Mouse (Mus musculus): Measurements from ENCODE around the gene Syf2. TPM values are rescaled to one million over a fixed set of nuclear protein-coding genes. Genes with fewer than 3 reads are reported as not detected.

Gene Syf2
- polyA plus RNA-seq, 1 experiment from 2014 or later = 76.6 TPM

DNA sequence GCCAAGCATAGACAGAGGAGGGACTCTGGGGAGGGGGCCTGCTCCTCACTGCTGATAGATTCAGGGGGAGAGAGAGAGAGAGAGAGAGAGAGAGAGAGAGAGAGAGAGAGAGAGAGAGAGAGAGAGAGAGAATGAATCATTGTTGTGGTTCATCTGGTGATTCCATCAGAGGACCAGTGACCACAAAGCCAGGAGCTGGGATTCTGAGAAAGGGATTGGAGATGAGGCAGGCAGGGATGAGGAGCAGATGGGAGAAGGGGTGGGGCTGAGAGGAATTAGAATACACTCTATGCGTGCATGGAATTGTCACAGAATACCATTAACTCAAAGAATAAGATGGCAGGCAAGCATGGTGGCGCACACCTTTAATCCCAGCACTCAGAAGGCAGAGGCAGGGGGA lies 24.5 kb downstream of the Syf2 start:
- Histone ChIP-seq H3K9me3 (no peaks in the 10 kb centered on the region), H3K36me3 (no peaks in the 10 kb centered on the region), H3K4me2 (no peak overlapping the region), H3K27me3 (peaks cover 34% of the 10 kb centered on the region), H3K9ac (no peak overlapping the region), H3K4me3 (no peak overlapping the region), H3K4me1 (peaks cover 16% of the 10 kb centered on the region), H3K27ac (no peak overlapping the region)
- no peak for ATAC-seq (ENCODE audit: insufficient number of reproducible peaks, low FRiP score, low TSS enrichment, low read depth)
- WGBS = 85% methylated on average over 2 of the region's 2 CpGs

DNA sequence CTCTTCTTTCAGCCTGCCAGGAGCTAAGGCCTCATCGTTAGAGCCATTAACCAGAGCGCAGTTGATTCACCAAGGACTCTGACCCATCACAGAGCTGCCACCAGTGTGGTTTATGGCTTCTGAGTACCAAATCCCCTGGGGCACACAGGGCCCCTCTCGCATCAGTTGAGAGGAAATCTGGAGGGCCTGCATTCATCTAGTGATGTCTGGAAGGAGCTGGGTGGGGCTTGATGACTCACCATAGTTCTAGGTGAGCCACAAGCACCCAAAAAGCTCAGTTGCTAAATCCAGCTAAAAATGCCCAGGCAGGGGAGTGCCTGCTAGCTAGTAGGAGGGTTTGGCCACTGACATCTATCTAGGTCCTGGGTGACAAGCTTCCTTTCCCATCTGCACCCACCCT lies 25.1 kb downstream of the Syf2 start:
- Histone ChIP-seq H3K9ac (no peak overlapping the region), H3K9me3 (no peaks in the 10 kb centered on the region), H3K27ac (no peak overlapping the region), H3K4me1 (peaks cover 10% of the 10 kb centered on the region), H3K4me2 (no peak overlapping the region), H3K36me3 (no peaks in the 10 kb centered on the region), H3K27me3 (peaks cover 37% of the 10 kb centered on the region), H3K4me3 (no peak overlapping the region)
- ATAC-seq (ENCODE audit: insufficient number of reproducible peaks, low FRiP score, low TSS enrichment, low read depth) = no peak
- 56% methylated on average over 3 of the region's 3 CpGs for WGBS

DNA sequence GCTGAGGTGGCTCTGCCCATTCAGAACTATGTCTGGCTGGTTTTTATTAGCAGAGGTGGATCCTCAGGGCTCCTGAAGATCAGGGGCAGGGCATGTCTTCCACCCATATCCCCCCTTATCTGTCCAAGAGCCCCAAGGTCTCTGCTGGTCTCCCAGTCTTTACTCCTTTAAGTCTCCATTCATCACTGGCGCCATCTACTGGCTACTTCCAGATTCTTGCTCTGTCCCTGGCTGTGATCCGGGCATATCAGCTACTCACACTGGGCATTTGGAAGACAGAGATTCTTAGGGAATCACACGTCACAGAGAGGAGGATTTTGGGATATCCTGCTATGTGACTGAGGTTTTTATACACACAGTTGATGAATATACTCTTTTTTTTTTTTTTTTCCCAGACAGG lies 25.6 kb downstream of the Syf2 start:
- H3K4me3 ChIP-seq = no peak overlapping the region
- 24% methylated on average over 3 of the region's 3 CpGs for WGBS
- H3K9ac ChIP-seq = no peak overlapping the region
- H3K4me1 ChIP-seq = peaks cover 10% of the 10 kb centered on the region; the same call in 1 of the 2 replicates
- no peaks in the 10 kb centered on the region for H3K36me3 ChIP-seq
- peaks cover 42% of the 10 kb centered on the region for H3K27me3 ChIP-seq
- H3K9me3 ChIP-seq = no peaks in the 10 kb centered on the region
- H3K27ac ChIP-seq = no peak overlapping the region
- no peak overlapping the region for H3K4me2 ChIP-seq
- ATAC-seq (ENCODE audit: insufficient number of reproducible peaks, low FRiP score, low TSS enrichment, low read depth) = no peak

DNA sequence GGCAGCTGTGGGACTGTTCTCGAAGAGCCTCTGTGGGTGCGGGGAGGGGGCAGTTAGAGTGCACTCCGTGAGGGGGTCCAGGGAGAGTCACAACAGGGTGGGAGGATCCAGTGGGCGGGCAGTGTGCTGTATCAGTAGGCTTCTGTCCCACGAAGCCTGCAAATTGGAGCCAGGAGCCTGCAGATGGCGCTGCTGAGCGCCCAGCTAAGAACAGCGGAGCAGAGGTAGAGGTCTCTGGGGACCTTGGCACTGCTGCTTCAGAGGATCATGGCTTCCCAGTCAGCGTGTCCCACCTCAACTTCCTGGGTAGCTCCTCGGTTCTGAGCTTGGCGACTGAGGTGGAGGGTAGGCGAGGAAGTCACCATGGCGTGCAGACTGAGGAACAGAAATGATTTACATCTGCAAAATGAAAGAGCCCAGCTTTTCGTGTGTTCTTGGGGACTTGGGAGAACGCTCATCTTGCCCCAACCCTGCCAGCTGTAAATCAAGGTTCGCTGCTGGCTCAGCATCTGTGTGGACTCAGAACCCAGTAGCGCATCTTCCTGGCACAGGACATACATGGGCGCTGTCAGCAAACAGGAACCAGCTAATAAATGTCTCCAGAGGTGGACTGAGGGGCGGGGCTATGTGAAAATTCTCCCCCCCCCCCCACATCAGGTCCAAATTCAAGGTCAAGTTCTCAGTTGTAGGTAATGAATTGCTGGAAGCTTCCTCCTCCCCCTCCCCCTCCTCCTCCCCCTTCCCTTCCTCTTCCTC lies 32.5 kb downstream of the Syf2 start:
- Histone ChIP-seq H3K27me3 (peaks cover 23% of the 10 kb centered on the region), H3K4me1 (peaks cover 4% of the 10 kb centered on the region), H3K27ac (no peak overlapping the region), H3K4me2 (peak overlapping the region; percentile 33), H3K4me3 (0 out of 2 replicates have a peak overlapping the region, but pooled peaks have one; percentile 7), H3K9ac (no peak overlapping the region), H3K36me3 (no peaks in the 10 kb centered on the region), H3K9me3 (no peaks in the 10 kb centered on the region)
- ATAC-seq (ENCODE audit: insufficient number of reproducible peaks, low FRiP score, low TSS enrichment, low read depth) = no peak
- 21% methylated on average over 19 of the region's 19 CpGs for WGBS

DNA sequence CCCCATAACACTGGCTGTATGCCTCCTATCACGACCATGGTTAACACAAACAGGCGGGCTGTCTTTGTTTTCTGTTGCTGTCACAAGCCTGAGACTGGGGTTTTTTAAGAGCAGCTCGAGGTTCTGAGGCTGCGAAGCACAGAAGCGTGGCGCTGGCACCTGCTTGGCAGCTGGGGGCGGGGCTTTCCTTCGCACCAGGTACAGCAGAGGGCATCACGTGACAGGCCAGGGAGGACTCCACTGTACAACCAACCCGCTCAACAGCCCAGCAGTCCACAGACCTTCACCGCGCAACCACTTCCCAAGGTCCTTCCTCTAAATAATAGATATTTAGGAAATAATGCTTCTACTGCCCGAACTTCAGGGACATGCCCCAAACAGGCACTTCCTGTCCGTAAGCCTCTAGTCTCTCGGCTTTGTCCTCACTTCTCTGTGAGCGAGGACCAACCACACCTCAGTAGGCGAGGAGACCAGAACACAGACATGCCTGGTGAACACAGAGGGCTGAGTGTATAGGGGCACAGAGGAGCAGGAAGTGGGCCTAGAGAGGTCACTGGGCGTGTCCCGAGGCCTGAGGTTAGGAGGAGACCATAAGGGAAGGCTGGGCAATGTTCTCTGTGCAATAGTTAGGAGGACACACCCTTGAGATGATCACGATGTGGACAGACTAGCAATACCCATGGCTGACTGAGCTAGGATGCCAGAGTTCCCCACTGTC lies 37.3 kb downstream of the Syf2 start:
- Histone ChIP-seq H3K4me1 (peaks cover 4% of the 10 kb centered on the region), H3K36me3 (no peaks in the 10 kb centered on the region), H3K4me2 (no peak overlapping the region), H3K4me3 (no peak overlapping the region), H3K9ac (no peak overlapping the region), H3K9me3 (no peaks in the 10 kb centered on the region), H3K27me3 (peaks cover 7% of the 10 kb centered on the region; the same call in 1 of the 2 replicates), H3K27ac (no peak overlapping the region)
- WGBS = 76% methylated on average over 20 of the region's 20 CpGs
- no peak for ATAC-seq (ENCODE audit: insufficient number of reproducible peaks, low FRiP score, low TSS enrichment, low read depth)

DNA sequence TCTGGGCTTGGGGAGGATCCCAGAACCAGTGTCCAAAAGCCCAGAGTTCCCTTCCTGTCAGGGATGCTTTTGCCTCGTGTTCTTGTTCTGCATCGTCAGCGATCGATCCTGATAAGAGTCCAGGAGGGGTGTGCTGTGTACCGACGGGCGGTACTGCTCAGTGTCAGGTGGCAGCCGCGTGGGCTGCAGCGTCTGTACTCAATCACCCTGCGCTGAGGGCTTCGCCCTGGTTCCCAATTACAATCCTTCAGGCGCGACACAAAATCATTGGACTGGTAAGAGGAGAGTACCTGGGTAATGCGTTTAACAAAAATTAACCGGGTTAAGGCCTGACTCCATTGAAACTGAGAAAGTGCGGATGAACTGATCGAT lies 37.9 kb downstream of the Syf2 start:
- Histone ChIP-seq H3K4me1 (no peaks in the 10 kb centered on the region), H3K4me2 (no peak overlapping the region), H3K4me3 (no peak overlapping the region), H3K27me3 (peaks cover 7% of the 10 kb centered on the region; the same call in 1 of the 2 replicates), H3K27ac (no peak overlapping the region), H3K9ac (no peak overlapping the region), H3K36me3 (no peaks in the 10 kb centered on the region), H3K9me3 (no peaks in the 10 kb centered on the region)
- no peak for ATAC-seq (ENCODE audit: insufficient number of reproducible peaks, low FRiP score, low TSS enrichment, low read depth)
- WGBS = 79% methylated on average over 18 of the region's 18 CpGs

DNA sequence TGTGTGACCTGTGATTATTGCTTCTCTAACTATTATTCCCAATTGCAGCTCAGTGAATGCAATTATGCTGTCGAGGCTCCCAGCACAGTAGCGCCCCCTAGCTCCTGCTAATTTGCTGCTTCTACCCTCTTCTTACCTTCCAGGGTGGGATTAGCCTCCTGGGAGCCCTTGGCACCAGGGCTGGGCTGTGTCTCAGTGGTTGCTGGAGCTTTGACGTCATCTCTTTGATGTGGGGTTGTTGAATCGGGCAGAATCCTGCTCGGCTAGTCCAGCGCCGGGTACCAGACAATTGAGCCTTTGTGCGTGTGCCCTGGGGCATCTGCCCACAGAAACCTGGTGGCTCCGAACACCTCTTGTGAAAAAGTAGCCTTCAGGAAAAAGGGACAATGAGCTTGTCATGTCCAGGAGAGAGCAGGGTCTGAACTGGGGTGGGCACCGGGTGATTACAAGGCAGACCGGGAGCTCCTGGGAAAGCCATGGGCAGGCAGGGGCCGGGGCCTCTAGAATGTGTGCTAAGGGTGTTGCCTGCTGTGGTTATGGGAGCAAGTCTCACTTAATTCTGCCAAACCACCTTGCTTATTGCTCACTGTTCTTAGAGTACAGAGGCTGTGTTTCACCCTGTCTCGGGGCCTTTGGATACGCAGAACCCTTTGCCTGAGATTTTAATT lies 44.7 kb downstream of the Syf2 start:
- peak overlapping the region; percentile 63 for H3K27ac ChIP-seq
- H3K4me1 ChIP-seq = peaks cover 29% of the 10 kb centered on the region
- ATAC-seq (ENCODE audit: insufficient number of reproducible peaks, low FRiP score, low TSS enrichment, low read depth) = peak; percentile 78
- no peaks in the 10 kb centered on the region for H3K36me3 ChIP-seq
- no peak overlapping the region for H3K4me2 ChIP-seq
- H3K9ac ChIP-seq = no peak overlapping the region
- 23% methylated on average over 14 of the region's 14 CpGs for whole genome bisulfite sequencing
- no peaks in the 10 kb centered on the region for H3K27me3 ChIP-seq
- no peaks in the 10 kb centered on the region for H3K9me3 ChIP-seq
- H3K4me3 ChIP-seq = no peak overlapping the region

DNA sequence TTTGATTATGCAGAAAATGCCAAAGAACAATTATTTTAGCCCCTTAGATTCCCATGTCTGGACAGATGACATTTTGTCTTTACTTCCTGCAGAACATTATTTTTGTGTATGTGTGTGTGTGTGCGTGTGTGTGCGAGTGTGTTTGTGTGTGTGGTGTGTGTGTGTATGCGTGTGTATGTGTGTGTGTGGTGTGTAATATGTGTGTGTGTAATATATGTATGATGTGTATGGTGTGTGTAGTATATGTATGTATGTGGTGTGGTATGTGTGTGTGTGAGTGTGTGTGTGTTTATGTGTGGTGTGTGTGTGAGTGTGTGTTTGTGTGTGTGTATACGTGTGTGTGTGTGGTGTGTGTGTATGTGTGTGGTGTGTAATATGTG lies 45.2 kb downstream of the Syf2 start:
- WGBS = 88% methylated on average over 4 of the region's 4 CpGs
- Histone ChIP-seq H3K4me1 (peaks cover 30% of the 10 kb centered on the region), H3K27ac (peak overlapping the region; percentile 63), H3K4me3 (no peak overlapping the region), H3K36me3 (no peaks in the 10 kb centered on the region), H3K9ac (no peak overlapping the region), H3K4me2 (no peak overlapping the region), H3K27me3 (no peaks in the 10 kb centered on the region), H3K9me3 (no peaks in the 10 kb centered on the region)
- no peak for ATAC-seq (ENCODE audit: insufficient number of reproducible peaks, low FRiP score, low TSS enrichment, low read depth)

DNA sequence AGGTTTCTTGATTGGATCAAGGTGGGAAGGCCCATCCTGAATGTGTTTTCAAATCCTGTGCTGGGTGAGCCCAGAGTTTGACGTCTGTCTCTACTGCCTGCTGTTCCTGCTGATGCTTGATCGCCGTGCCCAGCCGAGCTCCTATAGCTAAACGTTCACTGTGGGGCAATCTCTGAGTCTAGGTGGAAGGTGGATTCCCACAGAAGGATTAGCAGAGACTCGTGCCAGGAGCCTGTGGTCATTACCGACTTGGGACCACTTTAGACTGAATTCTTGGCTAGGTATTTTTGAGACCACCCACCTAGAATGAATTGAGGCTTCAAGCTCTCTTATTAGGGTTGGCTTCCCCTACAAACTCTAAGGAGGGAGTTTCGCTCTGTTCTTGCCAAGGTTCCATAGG lies 48.2 kb downstream of the Syf2 start:
- ATAC-seq (ENCODE audit: insufficient number of reproducible peaks, low FRiP score, low TSS enrichment, low read depth) = peak; percentile 54; the same call in 1 of the 2 replicates
- Histone ChIP-seq H3K4me2 (no peak overlapping the region), H3K27me3 (no peaks in the 10 kb centered on the region), H3K9me3 (no peaks in the 10 kb centered on the region), H3K4me3 (no peak overlapping the region), H3K27ac (peak overlapping the region; percentile 78), H3K4me1 (peaks cover 47% of the 10 kb centered on the region), H3K9ac (no peak overlapping the region), H3K36me3 (no peaks in the 10 kb centered on the region)
- WGBS = 46% methylated on average over 8 of the region's 8 CpGs

DNA sequence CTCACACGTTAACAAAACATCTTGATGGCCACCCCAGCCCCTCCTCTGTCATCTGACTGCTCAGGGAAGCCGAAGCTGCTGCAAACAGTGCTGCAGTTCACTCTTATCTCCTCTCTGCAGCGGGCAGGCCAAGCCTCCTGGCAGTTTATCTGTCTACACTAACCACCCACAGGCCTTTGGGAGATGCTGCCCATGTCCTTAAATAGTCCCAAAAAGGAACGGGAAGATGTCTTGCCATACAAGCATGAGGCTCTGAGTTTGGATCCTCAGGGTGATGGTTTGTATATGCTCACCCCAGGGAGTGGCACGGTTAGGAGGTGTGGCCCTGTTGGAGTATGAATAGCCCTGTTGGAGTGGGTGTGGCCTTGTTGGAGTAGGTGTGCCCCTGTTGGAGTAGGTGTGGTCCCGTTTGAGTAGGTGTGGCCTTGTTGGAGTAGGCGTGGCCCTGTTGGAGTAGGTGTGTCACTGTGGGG lies 51.3 kb downstream of the Syf2 start:
- H3K4me2 ChIP-seq = no peak overlapping the region
- H3K27me3 ChIP-seq = no peaks in the 10 kb centered on the region
- H3K9ac ChIP-seq = no peak overlapping the region
- 54% methylated on average over 7 of the region's 7 CpGs for WGBS
- H3K9me3 ChIP-seq = no peaks in the 10 kb centered on the region
- ATAC-seq (ENCODE audit: insufficient number of reproducible peaks, low FRiP score, low TSS enrichment, low read depth) = 0 out of 2 replicates have a peak, but pooled peaks have one; percentile 22
- no peaks in the 10 kb centered on the region for H3K36me3 ChIP-seq
- H3K4me1 ChIP-seq = peaks cover 43% of the 10 kb centered on the region
- no peak overlapping the region for H3K27ac ChIP-seq
- H3K4me3 ChIP-seq = no peak overlapping the region

DNA sequence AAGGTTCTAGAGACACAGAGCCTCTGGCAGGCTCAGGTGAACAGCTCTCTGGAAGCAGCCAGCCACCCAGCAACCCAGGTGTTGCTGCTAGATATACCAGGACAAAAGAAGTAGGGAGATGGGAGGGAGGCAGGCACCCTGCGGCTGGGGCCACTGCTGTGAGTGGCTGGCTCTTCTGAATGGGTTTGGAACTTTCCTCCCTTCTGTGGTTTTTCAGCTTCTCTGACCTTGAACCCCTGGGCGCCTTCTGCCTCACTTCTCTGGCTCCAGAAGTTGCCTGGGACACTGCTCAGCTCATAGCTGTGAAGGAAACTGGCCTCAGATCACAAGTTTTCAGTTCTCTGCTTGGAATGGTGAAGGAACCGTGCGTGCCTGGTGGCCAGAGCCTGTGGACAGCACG lies 52.4 kb downstream of the Syf2 start:
- no peaks in the 10 kb centered on the region for H3K27me3 ChIP-seq
- 47% methylated on average over 5 of the region's 5 CpGs for WGBS
- H3K27ac ChIP-seq = no peak overlapping the region
- no peaks in the 10 kb centered on the region for H3K9me3 ChIP-seq
- no peak for ATAC-seq (ENCODE audit: insufficient number of reproducible peaks, low FRiP score, low TSS enrichment, low read depth)
- H3K4me1 ChIP-seq = peaks cover 43% of the 10 kb centered on the region
- no peak overlapping the region for H3K4me3 ChIP-seq
- no peak overlapping the region for H3K4me2 ChIP-seq
- no peak overlapping the region for H3K9ac ChIP-seq
- H3K36me3 ChIP-seq = no peaks in the 10 kb centered on the region

DNA sequence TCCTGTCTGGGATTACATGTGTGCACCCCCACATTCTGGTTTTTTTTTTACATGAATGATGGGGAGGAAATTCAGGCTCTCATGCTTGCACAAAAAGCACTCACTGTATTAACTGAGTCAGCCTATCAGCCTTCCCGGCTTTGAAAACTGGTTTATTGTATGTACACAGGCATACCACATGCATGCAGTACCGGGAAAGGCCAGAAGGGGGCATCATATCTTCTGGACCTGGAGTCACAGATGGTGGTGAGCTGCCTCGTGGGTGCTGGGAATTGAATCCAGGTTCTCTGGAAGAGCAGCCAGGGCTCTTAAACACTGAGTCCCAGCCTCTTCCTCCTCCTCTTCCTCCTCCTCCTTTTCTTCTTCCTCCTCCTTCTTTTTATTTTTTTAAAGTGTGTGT lies 53.9 kb downstream of the Syf2 start:
- WGBS = 74% methylated on average over 3 of the region's 3 CpGs
- H3K27ac ChIP-seq = no peak overlapping the region
- no peak for ATAC-seq (ENCODE audit: insufficient number of reproducible peaks, low FRiP score, low TSS enrichment, low read depth)

More for the DNA sequence above, 53.9 kb downstream of the Syf2 start:
- H3K4me2 ChIP-seq = no peak overlapping the region
- H3K9ac ChIP-seq = no peak overlapping the region
- no peaks in the 10 kb centered on the region for H3K27me3 ChIP-seq
- H3K4me1 ChIP-seq = peaks cover 33% of the 10 kb centered on the region
- H3K36me3 ChIP-seq = no peaks in the 10 kb centered on the region
- H3K4me3 ChIP-seq = no peak overlapping the region
- no peaks in the 10 kb centered on the region for H3K9me3 ChIP-seq

Measured in limb, embryonic 15.5 days (tissue).